Mouse (Mus musculus) embryo, embryonic 10 days (tissue): ENCODE data around the gene Cox11.

Experiments used
- DNase-seq: peaks from one replicate; pipeline ENCODE4 v3.0.0-alpha.2; 2015; ENCODE audit warnings: low spot score

Cox11 gene

DNA sequence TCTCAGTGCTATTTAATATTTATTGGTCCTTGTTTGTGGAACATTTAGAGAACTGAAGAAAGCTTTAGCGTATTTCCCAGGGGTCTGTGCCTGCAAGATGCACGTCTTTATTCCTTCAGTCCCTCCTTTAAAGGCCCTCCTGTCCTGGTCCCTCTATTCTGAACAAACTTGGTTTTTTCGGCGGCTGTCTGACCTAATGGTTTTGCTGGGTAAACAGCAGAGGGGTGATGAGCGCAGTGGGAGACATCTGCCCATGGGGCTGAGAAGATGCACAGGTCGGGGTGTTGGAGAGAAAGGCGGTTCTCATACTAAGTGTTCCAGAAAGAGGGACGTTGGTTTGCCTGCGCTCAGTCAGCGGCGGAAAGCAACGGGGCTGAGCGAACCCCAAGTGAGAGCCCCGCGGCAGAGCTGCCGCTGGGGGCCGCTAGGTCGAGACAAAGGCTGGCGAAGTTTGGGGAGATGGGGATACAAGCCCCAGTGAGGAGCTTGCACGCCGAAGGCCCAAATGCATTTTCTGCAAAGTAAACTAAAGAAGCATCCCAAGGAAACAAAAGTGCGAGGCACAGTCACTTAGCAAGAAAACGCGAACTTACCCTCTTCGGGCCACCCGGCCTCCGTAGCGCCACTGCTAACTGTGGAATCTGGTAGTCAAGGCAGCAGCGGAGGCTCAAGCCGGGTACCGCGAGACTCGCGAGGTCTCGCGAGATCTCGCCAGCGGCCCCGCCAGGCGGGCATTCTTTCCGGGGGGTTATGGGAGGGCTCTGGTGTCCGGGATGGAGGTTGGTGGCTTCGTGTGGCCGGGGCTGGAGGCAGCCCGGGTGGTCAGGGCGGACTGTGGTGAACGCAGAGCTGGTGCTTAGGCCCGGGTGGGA is at the start of gene Cox11, which contains the start of gene Stxbp4:
Cox11 (plus strand) TSS at position 734 of the 872 bp plus-strand sequence.
Stxbp4 (minus strand) TSS at position 645 of the 872 bp plus-strand sequence.
- DNase-seq = peak; percentile 95

DNA sequence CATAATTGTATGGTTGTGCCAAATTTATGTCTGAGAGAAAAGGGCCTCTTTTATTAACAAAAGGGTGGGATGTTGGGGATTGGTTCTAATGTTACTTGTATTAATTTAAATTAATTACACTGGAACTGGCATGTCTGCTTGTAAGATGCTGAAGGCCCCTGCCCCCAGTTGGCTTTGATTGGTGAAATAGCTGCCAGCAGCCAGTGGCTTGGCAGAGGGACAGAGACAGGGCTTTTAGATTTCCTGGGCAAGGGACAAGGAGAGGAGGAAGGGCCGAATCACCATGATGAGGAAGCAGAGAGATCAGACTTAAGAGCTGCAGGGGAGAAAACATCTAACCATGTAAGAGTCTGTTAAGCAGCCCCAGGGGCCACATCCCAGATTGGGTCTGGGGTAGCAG is 47.0 kb upstream of the Cox11 start:
- no peak for DNase-seq

DNA sequence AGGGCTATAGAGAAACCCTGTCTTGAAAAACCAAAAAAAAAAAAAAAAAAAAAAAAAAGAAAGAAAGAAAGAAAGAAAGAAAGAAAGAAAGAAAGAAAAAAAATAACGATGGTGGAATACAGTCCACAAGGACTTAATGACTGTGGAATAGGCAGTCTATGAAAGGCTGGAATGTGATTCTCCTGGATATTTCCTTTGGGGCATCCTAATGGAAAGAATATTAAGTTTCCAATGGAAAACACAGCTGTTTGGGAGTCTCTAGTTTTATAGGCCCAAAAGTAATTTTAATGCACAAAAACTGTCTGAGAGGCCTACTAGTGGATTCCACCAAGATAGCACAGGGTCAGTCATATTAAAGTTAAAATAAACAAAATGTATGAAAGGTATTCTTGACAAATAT is 42.1 kb upstream of the Cox11 start:
- DNase-seq = no peak

DNA sequence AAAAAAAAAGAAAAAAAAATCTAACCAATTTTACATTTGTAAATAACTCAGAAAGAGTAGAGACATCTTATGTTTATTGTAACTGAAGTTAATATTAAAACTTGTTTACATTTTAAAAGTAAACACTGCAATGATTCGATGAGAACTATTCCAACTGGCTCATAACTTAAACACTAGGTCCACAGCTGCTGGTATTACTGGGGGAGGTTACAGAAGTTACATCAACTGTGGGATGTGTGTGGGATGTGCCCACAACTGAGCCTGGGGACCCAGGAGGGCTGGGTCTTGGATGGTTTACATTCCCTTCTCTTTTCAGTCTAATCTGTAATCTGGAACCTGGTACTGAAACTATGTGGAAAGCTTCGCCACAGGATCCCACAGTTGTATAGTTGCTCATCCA is 34.9 kb upstream of the Cox11 start:
- DNase-seq = no peak

DNA sequence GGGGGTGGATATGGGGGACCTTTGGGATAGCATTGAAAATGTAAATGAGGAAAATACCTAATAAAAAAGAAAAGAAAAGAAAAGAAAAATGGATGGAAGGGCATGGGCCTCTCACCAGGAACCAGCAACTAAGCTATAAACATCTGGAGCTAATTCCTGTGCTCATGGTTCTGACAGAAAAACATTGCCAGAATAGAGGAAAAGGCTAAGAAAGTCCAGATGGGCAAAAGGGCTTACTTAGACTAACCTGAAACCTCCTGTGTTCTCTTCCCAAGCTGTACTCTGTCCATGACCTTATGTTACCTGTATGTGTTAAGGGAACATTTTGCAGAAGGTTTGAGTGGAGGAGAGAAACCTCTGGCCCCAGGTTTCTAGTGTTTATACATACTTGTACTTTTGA is 25.9 kb upstream of the Cox11 start:
- DNase-seq = no peak

DNA sequence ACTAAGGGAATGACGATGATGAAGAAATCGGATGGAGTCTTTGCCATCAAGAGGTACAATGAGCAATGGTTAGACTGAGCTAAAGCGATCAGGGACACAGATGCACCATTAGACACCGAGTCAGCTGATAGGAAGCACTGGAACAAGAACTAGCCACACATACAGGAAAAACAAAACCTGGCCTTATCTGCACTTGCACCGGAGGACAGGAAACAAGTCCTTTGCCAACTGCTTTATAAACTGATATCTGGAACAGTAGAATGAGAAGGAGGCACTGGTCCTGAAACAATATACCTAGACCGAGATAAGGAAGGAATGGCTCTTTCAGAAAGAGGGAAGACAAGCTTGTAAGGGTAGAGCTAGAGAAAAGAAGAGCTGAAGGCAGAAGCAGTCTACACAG is 23.2 kb upstream of the Cox11 start:
- no peak for DNase-seq

DNA sequence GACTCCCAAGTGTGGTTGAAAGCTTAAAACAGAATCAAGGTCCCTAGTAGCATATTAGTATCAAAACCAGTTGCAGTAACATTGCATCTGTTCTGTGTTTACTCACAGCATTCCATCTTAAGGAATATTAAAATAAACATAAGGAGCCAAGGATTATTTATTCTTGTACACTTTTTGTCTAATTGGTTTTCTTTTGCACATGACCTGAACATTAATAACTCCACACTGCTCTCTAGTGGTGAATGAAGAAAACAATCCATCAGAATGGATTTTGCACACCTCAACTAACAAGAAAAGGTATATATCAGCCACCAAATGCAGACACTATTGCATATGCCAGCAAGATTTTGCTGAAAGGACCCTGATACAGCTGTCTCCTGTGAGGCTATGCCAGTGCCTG is 21.5 kb upstream of the Cox11 start:
- DNase-seq = peak; percentile 48

DNA sequence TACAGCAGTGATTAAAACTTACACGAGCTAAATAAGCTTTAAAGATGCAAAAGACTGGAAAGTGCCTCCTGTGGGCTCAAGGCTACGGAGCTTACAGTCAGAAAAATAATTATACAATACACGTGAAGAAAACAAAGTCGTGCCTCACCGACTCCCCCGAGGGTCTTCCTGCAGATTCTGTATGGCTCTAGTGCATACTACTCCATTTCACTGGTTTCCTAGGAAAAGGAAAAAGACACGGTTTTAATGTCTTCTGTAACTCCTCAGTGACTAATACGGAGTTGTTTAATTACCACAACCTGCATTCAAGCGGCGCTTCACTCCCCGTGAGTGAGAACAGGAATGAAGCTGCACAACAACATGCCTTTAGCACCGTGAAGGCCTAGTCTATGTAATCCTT is 15.9 kb upstream of the Cox11 start:
- DNase-seq = no peak

DNA sequence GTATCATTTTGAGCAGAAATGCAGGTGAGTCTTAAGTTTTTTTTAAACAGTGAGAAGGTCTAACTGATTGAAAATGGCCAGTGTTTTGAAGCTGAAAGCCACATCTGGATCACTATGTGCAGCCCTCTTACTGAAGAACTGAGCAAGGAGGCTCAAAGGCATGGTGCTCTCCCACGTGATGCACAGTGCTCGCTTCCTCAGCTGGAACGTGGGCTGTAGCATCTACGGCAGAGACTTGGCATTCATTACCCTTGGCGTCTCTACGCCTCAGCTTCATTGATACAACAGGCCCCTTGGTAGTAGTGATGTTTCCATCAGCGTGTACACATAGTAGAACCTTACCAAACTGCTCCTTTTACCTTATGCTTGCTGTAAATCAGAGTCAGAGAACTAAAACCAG is 15.5 kb upstream of the Cox11 start:
- no peak for DNase-seq

DNA sequence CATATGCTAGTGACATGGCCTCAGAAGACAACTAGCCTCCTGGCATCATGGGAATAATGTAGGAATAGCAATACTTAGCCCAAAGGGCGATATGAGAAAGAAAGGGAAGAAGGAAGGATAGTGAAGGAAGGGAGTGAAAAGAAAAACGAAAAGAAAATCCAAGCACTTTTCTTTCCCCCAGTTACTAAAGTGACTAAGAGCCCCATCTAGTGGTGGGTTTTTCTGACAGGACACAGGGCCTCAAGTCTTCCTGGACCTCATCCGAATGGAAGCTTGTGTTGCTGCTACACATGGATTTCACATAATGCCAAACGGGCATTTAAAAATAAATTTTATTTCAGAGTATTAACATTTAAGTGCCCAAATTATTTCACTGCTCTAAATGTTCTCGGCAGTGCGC is 14.5 kb upstream of the Cox11 start:
- peak; percentile 58 for DNase-seq

DNA sequence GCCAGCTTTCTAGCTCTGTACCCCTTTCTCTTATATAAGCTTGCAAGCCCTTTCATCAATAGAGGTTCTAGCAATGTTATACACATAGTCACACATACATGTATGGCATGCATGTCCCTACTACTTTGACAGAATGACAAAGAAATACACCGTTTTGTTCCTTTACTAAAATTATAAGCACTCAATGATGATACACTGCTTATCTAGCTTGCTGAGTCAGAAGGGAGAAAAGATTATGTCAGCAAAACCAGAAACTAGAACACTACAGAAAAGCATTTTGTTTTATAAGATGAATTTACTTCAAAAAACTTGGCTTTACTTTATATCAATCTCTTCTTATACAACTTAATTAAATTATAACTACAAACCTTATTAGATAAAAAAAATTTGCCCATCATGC is 12.8 kb upstream of the Cox11 start:
- no peak for DNase-seq

DNA sequence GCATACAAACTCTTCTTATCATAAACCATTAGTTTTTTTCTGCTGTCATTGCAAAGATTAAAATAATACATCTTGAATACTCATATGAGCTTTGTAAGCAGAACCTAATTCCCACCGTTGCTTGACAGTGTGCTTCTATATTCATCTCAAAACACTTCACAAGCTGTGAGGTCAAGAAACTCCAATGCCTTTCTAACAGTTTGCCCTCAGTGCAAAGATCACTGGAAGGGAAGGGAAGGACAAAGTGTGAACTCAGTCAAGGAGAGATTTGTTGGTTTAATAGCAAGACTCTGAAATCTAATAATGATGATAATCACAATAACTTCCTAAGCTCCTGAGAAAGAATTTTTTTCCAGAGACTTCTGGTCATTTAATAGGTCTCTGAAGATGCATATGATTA is 10.2 kb upstream of the Cox11 start:
- DNase-seq = no peak

DNA sequence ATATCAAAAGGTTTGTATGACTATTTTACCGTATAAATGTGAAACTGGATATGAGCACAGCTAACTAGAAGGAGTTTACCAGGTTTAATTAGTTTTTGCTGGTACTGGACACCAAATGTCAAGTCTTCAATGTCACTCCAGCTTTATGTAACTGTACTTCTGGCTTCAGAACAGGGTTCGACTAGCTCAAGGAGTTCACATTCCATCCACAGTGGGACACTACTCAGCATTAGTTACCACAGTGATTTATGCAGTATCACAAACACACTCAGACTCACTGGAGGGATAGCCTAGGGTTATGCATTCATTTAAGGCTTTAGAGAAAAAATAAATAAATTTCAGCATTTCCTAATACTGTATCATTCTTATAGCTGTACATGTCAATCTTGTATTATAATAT is 5.5 kb upstream of the Cox11 start:
- DNase-seq = no peak

DNA sequence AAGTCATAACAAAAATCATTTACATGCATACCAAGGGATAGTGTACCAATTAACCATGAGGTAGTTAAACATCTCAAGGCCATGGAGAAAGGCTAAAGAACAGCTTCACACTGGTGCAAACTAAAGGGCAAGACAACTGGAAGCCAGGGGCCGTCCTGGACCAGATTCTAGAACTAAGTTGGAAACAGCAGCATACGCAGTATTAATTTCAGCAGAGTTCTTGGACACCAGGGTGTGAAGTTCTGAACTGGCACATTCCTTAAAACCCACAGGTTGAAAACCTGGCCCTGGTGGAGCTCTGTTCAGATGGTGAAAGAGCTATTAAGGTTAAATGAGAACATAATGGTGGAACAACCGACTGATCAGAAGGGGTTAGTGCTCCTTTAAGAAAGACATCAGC is 3.3 kb upstream of the Cox11 start:
- no peak for DNase-seq

DNA sequence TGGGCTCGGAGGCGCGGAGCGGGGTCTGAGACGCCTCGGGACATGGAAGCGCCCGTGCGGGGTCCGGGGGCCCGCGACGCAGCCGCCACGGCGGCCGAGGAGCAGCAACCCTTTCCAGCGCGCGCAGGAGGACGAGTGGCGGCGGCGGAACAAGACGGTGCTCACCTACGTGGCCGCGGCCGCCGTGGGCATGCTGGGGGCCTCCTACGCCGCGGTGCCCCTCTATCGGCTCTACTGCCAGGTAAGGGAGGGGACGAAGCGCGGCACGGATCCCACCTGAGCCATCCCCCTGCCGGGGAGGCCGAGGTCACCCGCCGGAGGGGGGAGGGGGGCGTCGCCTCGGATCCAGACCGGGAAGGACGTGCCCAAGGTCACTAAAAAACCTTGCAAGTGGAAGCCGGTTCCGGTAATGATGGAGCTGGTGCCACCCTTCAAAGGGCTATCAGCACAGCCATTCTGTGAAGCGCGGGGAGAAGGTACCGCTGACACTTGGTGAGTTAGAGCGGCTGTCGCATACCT is 398 bp downstream of the Cox11 start:
- peak; percentile 40 for DNase-seq

DNA sequence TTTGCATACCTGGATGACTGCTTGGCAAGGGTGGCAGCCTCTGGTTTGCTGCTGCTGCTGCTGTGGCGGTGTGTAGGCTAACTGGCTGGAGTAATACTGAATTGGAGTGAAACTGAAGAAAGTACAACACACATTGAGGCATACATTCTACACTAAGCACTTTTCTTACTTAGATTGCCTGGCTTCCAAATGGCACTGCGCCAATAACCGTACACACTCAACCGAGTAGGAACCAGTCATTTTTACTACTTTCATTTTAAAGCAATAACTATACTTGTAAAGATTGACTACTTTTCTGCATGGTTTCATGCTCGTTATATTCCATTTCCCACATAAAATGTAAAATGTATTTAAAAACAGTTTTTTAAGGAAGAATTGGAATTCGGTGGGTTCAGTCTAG is 11.8 kb downstream of the Cox11 start:
- DNase-seq = no peak

DNA sequence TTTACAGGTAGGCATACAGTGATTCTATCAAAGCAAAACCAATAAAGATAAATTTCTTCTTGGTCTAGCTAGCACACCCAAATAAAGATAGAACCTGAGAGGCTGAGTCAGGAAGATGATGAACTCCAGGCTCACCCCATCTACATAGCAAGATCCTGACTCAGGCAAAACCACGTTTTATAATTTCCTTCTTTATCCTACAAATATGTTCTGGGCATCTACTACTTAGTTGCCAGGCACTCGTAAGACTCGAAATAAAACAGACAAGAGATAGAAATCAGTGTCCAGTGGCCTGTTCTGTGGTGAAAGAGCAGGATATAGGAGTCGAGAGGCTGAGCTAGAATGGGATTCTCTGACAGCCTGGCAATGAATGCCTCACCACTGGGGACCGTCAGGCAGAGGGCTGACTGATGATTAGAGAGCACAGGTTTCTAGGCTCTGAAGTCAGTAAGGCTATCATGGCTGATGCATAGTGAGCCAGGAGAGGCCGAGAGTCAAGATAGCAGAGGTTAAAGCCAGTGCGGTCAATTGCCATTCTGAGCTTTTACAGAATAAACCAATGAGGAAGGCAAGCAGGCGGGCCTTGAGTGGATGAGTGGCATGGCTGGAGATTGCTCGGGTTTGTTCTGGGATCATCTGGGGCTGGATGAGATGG is 12.4 kb downstream of the Cox11 start:
- no peak for DNase-seq

DNA sequence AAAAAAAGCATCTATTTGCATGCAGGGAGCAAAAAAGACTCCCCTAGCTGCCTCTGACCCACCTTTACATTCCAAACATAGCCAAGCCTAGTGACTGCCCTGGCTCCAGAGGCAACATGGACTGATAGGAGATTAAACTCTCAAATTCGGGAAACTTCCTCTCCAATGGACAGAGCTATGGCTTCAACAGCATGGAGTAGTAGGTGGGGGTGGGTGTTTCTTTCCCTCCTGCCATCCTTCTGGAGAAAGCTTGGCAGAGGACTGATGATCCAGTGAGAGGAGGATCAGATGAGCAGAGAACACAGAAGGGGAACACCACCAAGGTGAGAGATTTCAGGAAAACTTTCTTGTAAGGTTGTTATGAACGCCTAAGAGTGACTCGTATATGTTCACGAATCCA is 14.6 kb downstream of the Cox11 start:
- no peak for DNase-seq

DNA sequence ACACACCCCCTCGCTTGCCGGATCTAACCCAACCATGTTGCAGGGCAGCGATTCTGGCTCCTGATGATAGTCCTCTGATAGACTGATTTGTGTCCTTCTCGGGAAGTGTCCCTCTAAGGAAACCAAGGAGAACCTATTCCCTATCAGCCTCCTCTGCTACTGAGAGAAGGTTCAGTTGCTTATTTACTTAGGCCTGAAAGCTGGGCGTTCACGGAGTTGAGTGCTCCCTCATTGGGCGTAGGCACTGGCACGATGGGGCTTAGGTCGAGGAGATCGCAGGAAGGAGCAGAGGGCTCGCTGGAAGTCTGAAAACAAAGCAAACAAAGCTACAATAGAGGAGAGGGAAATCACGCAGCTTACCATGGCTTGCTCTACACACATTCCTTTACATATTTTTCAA is 19.6 kb downstream of the Cox11 start:
- DNase-seq = no peak

DNA sequence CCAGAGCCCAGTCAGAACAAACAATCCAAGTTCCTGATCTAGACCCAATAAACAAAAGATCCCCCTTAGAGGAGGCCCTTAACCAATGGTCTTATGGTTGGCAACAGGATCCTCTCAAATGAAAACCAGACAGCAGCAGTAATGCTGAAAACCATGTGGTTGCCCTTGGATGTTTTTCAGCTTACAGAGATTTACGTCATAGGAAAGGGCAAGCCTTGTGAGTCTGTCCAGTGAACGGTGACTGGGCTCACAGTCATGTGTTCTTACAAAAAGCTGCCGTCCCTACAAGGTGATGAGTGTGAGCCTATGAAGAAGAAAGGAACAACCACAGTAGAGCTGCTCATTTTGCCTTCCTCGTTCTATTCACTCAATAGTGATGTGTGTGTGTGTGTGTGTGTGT is 22.7 kb downstream of the Cox11 start:
- no peak for DNase-seq

DNA sequence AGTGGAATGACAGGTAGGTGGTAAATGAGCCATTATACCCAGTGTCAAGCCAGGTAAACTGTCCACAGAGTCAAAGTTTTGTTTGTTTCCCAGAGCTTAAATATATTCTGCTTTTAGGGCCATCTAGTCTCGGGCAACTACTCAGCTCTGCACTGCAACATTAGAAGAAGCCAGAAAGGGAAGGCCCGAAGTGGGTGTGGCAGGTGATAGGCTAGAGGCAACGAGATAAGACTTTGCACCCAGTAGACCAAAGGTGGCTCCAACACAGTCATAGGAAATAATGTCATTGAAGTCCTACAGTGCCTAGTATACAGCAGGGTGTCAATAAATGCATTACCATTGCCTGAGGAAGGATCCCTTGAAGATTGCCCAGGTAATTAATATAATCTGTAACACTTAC is 25.1 kb downstream of the Cox11 start:
- no peak for DNase-seq

DNA sequence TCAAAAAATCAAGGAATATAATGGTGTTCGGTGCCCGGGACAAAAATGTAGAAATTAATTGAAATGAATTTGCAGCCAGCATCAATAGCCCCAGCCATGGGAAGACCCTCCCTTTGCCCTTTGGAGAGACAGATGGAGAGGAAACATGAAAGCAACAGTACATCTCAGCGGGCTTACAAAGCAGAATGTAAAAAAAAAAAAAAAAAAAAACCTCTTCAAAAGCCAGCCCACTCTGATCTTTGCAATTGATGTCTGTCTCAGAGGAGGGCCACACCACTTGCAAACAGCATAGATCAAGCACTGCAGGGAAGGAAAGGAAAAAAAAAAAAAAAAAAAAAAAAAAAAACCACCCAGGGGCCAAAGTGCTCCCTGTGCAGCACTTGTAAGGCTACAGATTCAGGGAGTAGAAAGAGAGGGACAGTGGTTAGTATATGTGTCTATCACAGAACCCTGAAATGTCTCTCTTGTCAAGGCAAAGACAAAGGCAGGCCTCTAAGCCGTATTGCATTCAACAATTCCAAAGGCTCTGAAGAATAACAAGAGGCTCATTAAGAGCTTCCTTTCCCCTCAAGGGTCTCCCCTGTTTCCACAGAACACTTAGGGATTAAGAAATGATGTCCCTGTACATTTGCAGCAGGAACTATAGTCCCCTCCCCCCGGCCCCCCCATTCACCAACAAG is 25.8 kb downstream of the Cox11 start:
- DNase-seq = peak; percentile 22
